Mouse (Mus musculus) right cerebral cortex, postnatal 36 days (tissue): ENCODE measurements at regions not wholly inside any gene's neighbourhood (a gene's known extent, or its start where the extent isn't known, plus 50 kb on each side); places are given as distances from the start of the nearest gene placed in this dataset.

Source experiments
- DNase-seq, 2 experiments: peaks; one replicate each; pipeline ENCODE4 v3.0.0; 2022; ENCODE audit warnings: low spot score in 2 of 2, mixed read lengths in 1 of 2

GRCm38 (mm10) chr13:107303878-107304277, 282.0 kb upstream of the Kif2a start:
- DNase-seq, result no peak

- no peak for DNase-seq
Observed at GRCm38 (mm10) chr13:107303322-107303721, 281.4 kb upstream of the Kif2a start.

GRCm38 (mm10) chr13:107300792-107301191, 278.9 kb upstream of the Kif2a start:
- no peak for DNase-seq

GRCm38 (mm10) chr13:107264581-107264980, 242.7 kb upstream of the Kif2a start:
- DNase-seq, result no peak

GRCm38 (mm10) chr13:107261479-107262050, 239.6 kb upstream of the Kif2a start:
- DNase-seq, result no peak

GRCm38 (mm10) chr13:107260274-107260673, 238.3 kb upstream of the Kif2a start:
- no peak for DNase-seq

GRCm38 (mm10) chr13:107247792-107248505, 226.0 kb upstream of the Kif2a start:
- peak in 1 of 2 experiments; percentile 17 for DNase-seq

GRCm38 (mm10) chr13:107246956-107247751, 225.2 kb upstream of the Kif2a start:
- DNase-seq, result peak in 1 of 2 experiments; percentile 7

GRCm38 (mm10) chr13:107244173-107244572, 222.2 kb upstream of the Kif2a start:
- peak in 1 of 2 experiments; percentile 12 for DNase-seq

- DNase-seq, result no peak
Observed at GRCm38 (mm10) chr13:107239035-107239387, 217.1 kb upstream of the Kif2a start.

GRCm38 (mm10) chr13:107238364-107239034, 216.6 kb upstream of the Kif2a start:
- DNase-seq, result no peak

GRCm38 (mm10) chr13:107219456-107219855, 197.5 kb upstream of the Kif2a start:
- DNase-seq, result no peak

GRCm38 (mm10) chr13:107218351-107218750, 196.4 kb upstream of the Kif2a start:
- DNase-seq, result peak; percentile 60 to 82

- no peak for DNase-seq
Observed at GRCm38 (mm10) chr13:107217825-107218224, 195.9 kb upstream of the Kif2a start.

GRCm38 (mm10) chr13:107213281-107213680, 191.4 kb upstream of the Kif2a start:
- no peak for DNase-seq

GRCm38 (mm10) chr13:107210676-107211075, 188.8 kb upstream of the Kif2a start:
- DNase-seq, result no peak

- DNase-seq, result peak; percentile 67 to 79
Observed at GRCm38 (mm10) chr13:107207354-107208181, 185.6 kb upstream of the Kif2a start.

- no peak for DNase-seq
Observed at GRCm38 (mm10) chr13:107199875-107200274, 177.9 kb upstream of the Kif2a start.

- DNase-seq, result no peak
Observed at GRCm38 (mm10) chr13:107193426-107193825, 171.5 kb upstream of the Kif2a start.

GRCm38 (mm10) chr13:107187258-107187878, 165.4 kb upstream of the Kif2a start:
- DNase-seq, result no peak

- DNase-seq, result peak; percentile 12 to 45
Observed at GRCm38 (mm10) chr13:107182544-107182943, 160.6 kb upstream of the Kif2a start.
